Mouse (Mus musculus): Measurements from ENCODE around the gene Cldn10. TPM values are rescaled to one million over a fixed set of nuclear protein-coding genes. Genes with fewer than 3 reads are reported as not detected.

The Cldn10 gene
- polyA plus RNA-seq (2012; rRNA removed), result 1.4 and 1.8 TPM in 2 replicates

- Histone ChIP-seq H3K27ac (ENCODE audit: insufficient read depth, low read length) (no peak within 1 kb of the TSS), H3K4me1 (ENCODE audit: control insufficient read depth, insufficient read depth, insufficient read length) (no peaks in the 10 kb centered on the region)
- WGBS, result 75% methylated on average over 4 of the region's 4 CpGs
Measured at GRCm38 (mm10) chr14:118787621-118788020, at the start of gene Cldn10. Gene Cldn10, plus strand, starts transcription at chr14:118787908.

GRCm38 (mm10) chr14:118741780-118742179, 45.9 kb upstream of the Cldn10 start:
- Histone ChIP-seq H3K36me3 (ENCODE audit: control insufficient read depth, insufficient read depth, low read length) (no peaks in the 10 kb centered on the region), H3K27ac (ENCODE audit: insufficient read depth, low read length) (no peak overlapping the region), H3K4me3 (ENCODE audit: extremely low read depth, insufficient read depth, insufficient read length) (no peak overlapping the region), H3K27me3 (ENCODE audit: control insufficient read depth, insufficient read depth, low read length) (no peaks in the 10 kb centered on the region), H3K4me1 (ENCODE audit: control insufficient read depth, insufficient read depth, insufficient read length) (no peaks in the 10 kb centered on the region)
- DNase-seq (ENCODE audit: low read depth in 1 of 2, low spot score in 2 of 2), result no peak
- TF ChIP-seq CTCF (IDR thresholded peaks at IDR 0.05; ENCODE audit: extremely low read depth, insufficient read depth, insufficient read length, insufficient replicate concordance), result no peak
- TF ChIP-seq POLR2A (IDR thresholded peaks at IDR 0.05; ENCODE audit: low read depth, low read length), result no peak

More at GRCm38 (mm10) chr14:118787621-118788020, at the start of gene Cldn10:
- DNase-seq (ENCODE audit: low read depth in 1 of 2, low spot score in 2 of 2), result no peak
- H3K4me3 ChIP-seq (ENCODE audit: extremely low read depth, insufficient read depth, insufficient read length), result no peak within 1 kb of the TSS
- TF ChIP-seq POLR2A (IDR thresholded peaks at IDR 0.05; ENCODE audit: low read depth, low read length) (no peak), CTCF (IDR thresholded peaks at IDR 0.05; ENCODE audit: extremely low read depth, insufficient read depth, insufficient read length, insufficient replicate concordance) (no peak)
- no peaks in the 10 kb centered on the region for H3K27me3 ChIP-seq (ENCODE audit: control insufficient read depth, insufficient read depth, low read length)
- no peaks in the 10 kb centered on the region for H3K36me3 ChIP-seq (ENCODE audit: control insufficient read depth, insufficient read depth, low read length)

DNA sequence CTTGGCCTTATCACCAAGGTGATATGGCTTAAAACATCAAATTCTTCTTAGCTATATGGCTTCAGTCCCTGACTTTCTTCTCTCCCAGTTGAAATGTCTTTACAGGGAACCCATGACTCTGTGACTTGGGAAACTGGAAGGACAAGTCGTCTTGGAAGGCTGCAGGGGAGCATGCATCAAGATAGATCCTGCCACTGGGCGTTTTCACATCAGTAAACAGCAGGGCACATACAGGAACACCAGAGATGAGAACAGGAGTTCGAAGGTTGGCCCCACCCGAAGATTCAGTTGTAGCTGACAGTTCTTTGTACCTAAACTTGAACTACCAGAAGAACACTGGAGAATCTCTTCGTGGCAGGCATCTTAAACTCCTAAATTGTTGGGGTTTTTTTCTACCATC, 44.8 kb upstream of the Cldn10 start:
- WGBS, result 76% methylated on average over 5 of the region's 5 CpGs
- Histone ChIP-seq H3K27ac (ENCODE audit: insufficient read depth, low read length) (no peak overlapping the region), H3K4me1 (ENCODE audit: control insufficient read depth, insufficient read depth, insufficient read length) (no peaks in the 10 kb centered on the region), H3K4me3 (ENCODE audit: extremely low read depth, insufficient read depth, insufficient read length) (no peak overlapping the region), H3K27me3 (ENCODE audit: control insufficient read depth, insufficient read depth, low read length) (no peaks in the 10 kb centered on the region), H3K36me3 (ENCODE audit: control insufficient read depth, insufficient read depth, low read length) (no peaks in the 10 kb centered on the region)
- no peak for TF ChIP-seq CTCF (IDR thresholded peaks at IDR 0.05; ENCODE audit: extremely low read depth, insufficient read depth, insufficient read length, insufficient replicate concordance)
- TF ChIP-seq POLR2A (IDR thresholded peaks at IDR 0.05; ENCODE audit: low read depth, low read length), result no peak
- no peak for DNase-seq (ENCODE audit: low read depth in 1 of 2, low spot score in 2 of 2)

GRCm38 (mm10) chr14:118749068-118749467, 38.6 kb upstream of the Cldn10 start:
- Histone ChIP-seq H3K36me3 (ENCODE audit: control insufficient read depth, insufficient read depth, low read length) (no peaks in the 10 kb centered on the region), H3K4me3 (ENCODE audit: extremely low read depth, insufficient read depth, insufficient read length) (no peak overlapping the region), H3K27me3 (ENCODE audit: control insufficient read depth, insufficient read depth, low read length) (no peaks in the 10 kb centered on the region), H3K27ac (ENCODE audit: insufficient read depth, low read length) (no peak overlapping the region), H3K4me1 (ENCODE audit: control insufficient read depth, insufficient read depth, insufficient read length) (no peaks in the 10 kb centered on the region)
- 92% methylated on average over 2 of the region's 2 CpGs for WGBS
- TF ChIP-seq POLR2A (IDR thresholded peaks at IDR 0.05; ENCODE audit: low read depth, low read length) (no peak), CTCF (IDR thresholded peaks at IDR 0.05; ENCODE audit: extremely low read depth, insufficient read depth, insufficient read length, insufficient replicate concordance) (no peak)
- DNase-seq (ENCODE audit: low read depth in 1 of 2, low spot score in 2 of 2), result no peak

DNA sequence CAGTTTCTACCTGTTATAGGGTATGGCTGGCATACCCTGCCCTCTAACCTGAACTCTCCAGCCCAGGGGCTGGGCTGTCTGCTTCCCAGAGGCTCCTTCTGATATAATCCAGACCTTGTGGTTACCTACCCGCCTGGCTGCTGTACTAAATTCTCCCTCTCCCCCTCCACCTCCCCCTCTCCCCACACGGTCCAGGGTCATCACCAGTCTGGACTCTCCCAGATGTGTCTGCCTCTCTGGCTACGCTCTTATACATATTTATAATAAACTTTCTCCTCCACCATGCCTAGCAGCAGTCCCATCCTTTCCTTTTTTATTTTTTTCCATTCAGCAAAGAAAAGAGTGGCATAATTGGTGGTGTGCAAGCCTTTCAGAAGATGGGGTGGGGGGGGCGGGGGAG, 38.0 kb upstream of the Cldn10 start:
- Histone ChIP-seq H3K27me3 (ENCODE audit: control insufficient read depth, insufficient read depth, low read length) (no peaks in the 10 kb centered on the region), H3K4me3 (ENCODE audit: extremely low read depth, insufficient read depth, insufficient read length) (no peak overlapping the region), H3K4me1 (ENCODE audit: control insufficient read depth, insufficient read depth, insufficient read length) (no peaks in the 10 kb centered on the region), H3K27ac (ENCODE audit: insufficient read depth, low read length) (no peak overlapping the region), H3K36me3 (ENCODE audit: control insufficient read depth, insufficient read depth, low read length) (no peaks in the 10 kb centered on the region)
- 77% methylated on average over 4 of the region's 4 CpGs for whole genome bisulfite sequencing
- TF ChIP-seq CTCF (IDR thresholded peaks at IDR 0.05; ENCODE audit: extremely low read depth, insufficient read depth, insufficient read length, insufficient replicate concordance) (no peak), POLR2A (IDR thresholded peaks at IDR 0.05; ENCODE audit: low read depth, low read length) (no peak)
- no peak for DNase-seq (ENCODE audit: low read depth in 1 of 2, low spot score in 2 of 2)

DNA sequence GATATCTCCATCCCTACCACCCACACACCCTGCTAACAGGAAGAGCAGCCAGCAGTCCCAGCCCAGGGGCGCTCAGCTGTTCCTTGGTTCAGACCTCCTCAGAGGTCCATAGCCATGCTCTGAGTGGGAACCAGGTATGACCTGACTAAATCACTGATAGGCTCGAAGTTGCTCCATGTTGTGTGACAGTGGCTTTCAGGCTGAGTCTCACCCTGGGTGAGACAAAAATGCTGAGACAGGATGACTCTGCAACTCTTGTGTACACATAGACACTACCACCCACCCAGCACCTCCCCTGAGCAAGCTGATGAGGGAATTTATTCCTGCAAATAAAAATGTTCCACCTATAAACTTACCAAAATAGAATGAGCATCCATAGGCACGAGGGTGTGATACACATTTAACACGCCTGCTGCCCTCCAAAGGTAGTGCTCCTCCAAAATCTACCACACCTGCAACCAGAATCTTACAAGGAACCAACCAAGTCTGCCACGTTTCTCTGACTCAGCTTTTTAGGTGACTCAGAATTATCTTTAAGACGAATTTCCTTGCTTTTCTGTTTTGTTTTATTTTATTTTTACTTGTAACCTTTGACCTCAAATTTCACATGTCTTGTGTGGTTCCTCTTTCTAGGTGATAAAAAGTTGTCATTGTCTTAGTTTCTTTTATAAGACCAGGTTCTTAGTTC, 37.1 kb upstream of the Cldn10 start:
- 54% methylated on average over 6 of the region's 6 CpGs for WGBS
- DNase-seq (ENCODE audit: low read depth in 1 of 2, low spot score in 2 of 2), result no peak
- no peak overlapping the region for H3K27ac ChIP-seq (ENCODE audit: insufficient read depth, low read length)
- no peaks in the 10 kb centered on the region for H3K36me3 ChIP-seq (ENCODE audit: control insufficient read depth, insufficient read depth, low read length)
- no peak overlapping the region for H3K4me3 ChIP-seq (ENCODE audit: extremely low read depth, insufficient read depth, insufficient read length)
- H3K4me1 ChIP-seq (ENCODE audit: control insufficient read depth, insufficient read depth, insufficient read length), result no peaks in the 10 kb centered on the region
- TF ChIP-seq POLR2A (IDR thresholded peaks at IDR 0.05; ENCODE audit: low read depth, low read length) (no peak), CTCF (IDR thresholded peaks at IDR 0.05; ENCODE audit: extremely low read depth, insufficient read depth, insufficient read length, insufficient replicate concordance) (no peak)
- H3K27me3 ChIP-seq (ENCODE audit: control insufficient read depth, insufficient read depth, low read length), result no peaks in the 10 kb centered on the region

GRCm38 (mm10) chr14:118751193-118751753, 36.4 kb upstream of the Cldn10 start:
- H3K27me3 ChIP-seq (ENCODE audit: control insufficient read depth, insufficient read depth, low read length), result no peaks in the 10 kb centered on the region
- H3K4me1 ChIP-seq (ENCODE audit: control insufficient read depth, insufficient read depth, insufficient read length), result no peaks in the 10 kb centered on the region
- no peak overlapping the region for H3K4me3 ChIP-seq (ENCODE audit: extremely low read depth, insufficient read depth, insufficient read length)
- no peak overlapping the region for H3K27ac ChIP-seq (ENCODE audit: insufficient read depth, low read length)
- TF ChIP-seq CTCF (IDR thresholded peaks at IDR 0.05; ENCODE audit: extremely low read depth, insufficient read depth, insufficient read length, insufficient replicate concordance) (no peak), POLR2A (IDR thresholded peaks at IDR 0.05; ENCODE audit: low read depth, low read length) (no peak)
- no peaks in the 10 kb centered on the region for H3K36me3 ChIP-seq (ENCODE audit: control insufficient read depth, insufficient read depth, low read length)
- no peak for DNase-seq (ENCODE audit: low read depth in 1 of 2, low spot score in 2 of 2)
- 89% methylated on average over 8 of the region's 8 CpGs for WGBS

Data from spleen, adult 2 months (tissue).